Mouse (Mus musculus) olfactory bulb, adult 2 months (tissue): ENCODE results near the gene Mat2a.

Experiments used
- CTCF ChIP-seq: fragments of 200-500 bp; IDR thresholded peaks from 2 replicates; pipeline ENCODE4 v1.5.1; 2012; ENCODE audit warnings: low read depth, mild to moderate bottlenecking, low read length, moderate library complexity; ENCODE audit not compliant: insufficient read depth
- POLR2A ChIP-seq: fragments of 200-500 bp; IDR thresholded peaks from 2 replicates; pipeline ENCODE4 v1.6.1; 2012; ENCODE audit warnings: mild to moderate bottlenecking, low read depth, low read length, moderate library complexity; ENCODE audit not compliant: insufficient read depth

GRCm38 (mm10) chr6:72473264-72474041 lies 34.1 kb upstream of the Mat2a start:
- TF ChIP-seq POLR2A, result no peak
- no peak for TF ChIP-seq CTCF
